Mouse (Mus musculus) erythroblast, adult 5-6 weeks (primary cell): ENCODE results near the gene Clint1. TPM values are rescaled to one million over a fixed set of nuclear protein-coding genes. Genes with fewer than 3 reads are reported as not detected.

Source experiments
- total RNA-seq, 2 experiments: library from RNA; stranded (forward) in 1 of 2; stranded (reverse) in 1 of 2; fragments of 150-400 nt in 1 of 2; fragments of 200-764, 138-1000 nt in 1 of 2; gene quantifications; 2 replicates each; pipeline versions ENCODE4 v1.2.3 to v1.2.4; 2015 to 2017; ENCODE audit warnings: low replicate concordance in 2 of 2

The Clint1 gene
- total RNA-seq, 2 experiments from 2014 or later, result 37.2 to 54.6 TPM

Other genes with a start within 250 kb of the Clint1 start
- 0.63 TPM in 1 of 2 replicates, not detected in the other for gene Lsm11, start 92.9 kb downstream of the Clint1 start, total RNA-seq (2015; ENCODE audit: low replicate concordance)
- 0.51 and 0.84 TPM in 2 replicates for gene Lsm11, start 92.9 kb downstream of the Clint1 start, total RNA-seq (2017; ENCODE audit: low replicate concordance)
- 6.5 and 8.5 TPM in 2 replicates for gene Thg1l, start 103.4 kb downstream of the Clint1 start, total RNA-seq (2015; ENCODE audit: low replicate concordance)
- gene Thg1l, start 103.4 kb downstream of the Clint1 start, total RNA-seq (2017; ENCODE audit: low replicate concordance), result 1.8 and 2.9 TPM in 2 replicates
- gene Sox30, start 128.3 kb downstream of the Clint1 start, total RNA-seq (2015; ENCODE audit: low replicate concordance), result not detected in 2 replicates
- gene Sox30, start 128.3 kb downstream of the Clint1 start, total RNA-seq (2017; ENCODE audit: low replicate concordance), result not detected in 2 replicates
- 4.4 and 4.8 TPM in 2 replicates for gene Gm12166, start 200.3 kb downstream of the Clint1 start, total RNA-seq (2015; ENCODE audit: low replicate concordance)
- gene Gm12166, start 200.3 kb downstream of the Clint1 start, total RNA-seq (2017; ENCODE audit: low replicate concordance), result 4.3 and 8.9 TPM in 2 replicates
- gene Adam19, start 203.9 kb downstream of the Clint1 start, total RNA-seq (2015; ENCODE audit: low replicate concordance), result 4.6 TPM in 2 replicates
- gene Adam19, start 203.9 kb downstream of the Clint1 start, total RNA-seq (2017; ENCODE audit: low replicate concordance), result 5.6 and 6.2 TPM in 2 replicates